Mouse (Mus musculus) kidney, postnatal 0 days (tissue): ENCODE data around the gene Mycbp2. TPM values are rescaled to one million over a fixed set of nuclear protein-coding genes. Genes with fewer than 3 reads are reported as not detected.
A peak's percentile ranks its signal among the peaks of the same experiment; 100 is the strongest.

Experiments used
- ATAC-seq: fragments of 200-750 bp; cut with Nextera tagmentation; replicated peaks from 2 replicates; pipeline ENCODE4 v1.8.0; 2017; ENCODE audit warnings: low read depth, moderate number of reproducible peaks, moderate TSS enrichment, moderate library complexity; ENCODE audit not compliant: low FRiP score
- DNase-seq: peaks from one replicate; pipeline ENCODE4 v3.0.0-alpha.2; 2016; ENCODE audit warnings: low spot score
- H3K27ac ChIP-seq: fragments of 300-500 bp; sonication (generic); 2 replicates; pipeline ENCODE4 v1.5.1; 2014; ENCODE audit warnings: mild to moderate bottlenecking
- H3K27me3 ChIP-seq: fragments of 300-500 bp; sonication (generic); 2 replicates; pipeline ENCODE4 v1.6.1; 2014; ENCODE audit warnings: low read length, mixed read lengths; ENCODE audit not compliant: insufficient read depth
- H3K36me3 ChIP-seq: fragments of 300-500 bp; sonication (generic); 2 replicates; pipeline ENCODE4 v1.6.1; 2014; ENCODE audit warnings: low read length, mixed read lengths; ENCODE audit not compliant: insufficient read depth
- H3K4me1 ChIP-seq: fragments of 300-500 bp; sonication (generic); replicated peaks from 2 replicates; pipeline ENCODE4 v1.6.1; 2014; ENCODE audit warnings: antibody characterized with exemption, low read length, mixed read lengths; ENCODE audit not compliant: insufficient read depth
- H3K4me2 ChIP-seq: fragments of 300-500 bp; sonication (generic); 2 replicates; pipeline ENCODE4 v1.6.1; 2014; ENCODE audit warnings: mild to moderate bottlenecking, low read length, moderate library complexity, mixed read lengths
- H3K4me3 ChIP-seq: fragments of 300-500 bp; sonication (generic); replicated peaks from 2 replicates; pipeline ENCODE4 v1.5.1; 2014; ENCODE audit warnings: low read depth, low read length
- H3K9ac ChIP-seq: fragments of 300-500 bp; sonication (generic); 2 replicates; pipeline ENCODE4 v1.6.1; 2014; ENCODE audit warnings: low read depth, low read length
- H3K9me3 ChIP-seq: fragments of 300-500 bp; sonication (generic); replicated peaks from 2 replicates; pipeline ENCODE4 v1.6.1; 2016; ENCODE audit warnings: low read length, inconsistent platforms, mixed read lengths
- CTCF ChIP-seq: IDR thresholded peaks from 2 replicates; pipeline ENCODE4 v1.5.1; 2016; ENCODE audit warnings: antibody characterized with exemption, low read depth, mild to moderate bottlenecking, moderate library complexity
- WGBS: fragments of 180-500 bp; shearing (Covaris S2); extraction: QIAGEN DNeasy Blood & Tissue Kit; methylation state at CpG from one replicate; pipeline ENCODE4 v1.1.7; 2014; 5-methylcytosine and 5-hydroxymethylcytosine counted together
- polyA plus RNA-seq: library from polyadenylated mRNA; unstranded; fragments of >200 nt; fragmentation: Nextera tagmentation; extraction: Ambion mirVana; gene quantifications from 2 replicates; pipeline ENCODE4 v1.2.1, GENCODE M21; 2015

Gene Mycbp2
- polyA plus RNA-seq, 1 experiment from 2014 or later = 19.2 TPM

DNA sequence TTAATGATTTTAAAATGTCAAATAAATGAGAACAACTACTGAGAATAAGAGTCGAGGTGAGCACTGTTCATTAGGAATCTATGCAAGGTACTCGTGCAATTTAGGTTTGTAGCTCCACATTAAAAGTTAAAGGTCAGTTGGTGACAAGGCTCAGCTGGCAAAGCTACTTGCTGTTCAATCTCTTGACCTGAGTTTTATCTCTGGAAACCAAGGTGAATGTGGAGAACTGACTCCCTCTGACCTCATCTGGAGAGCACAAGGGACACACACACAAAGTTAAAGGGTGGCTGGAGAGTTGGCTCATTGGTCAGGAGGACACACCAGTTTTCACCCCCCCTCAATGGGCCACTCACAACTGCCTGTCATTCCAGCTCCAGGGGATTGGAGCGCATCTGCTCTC is 245.4 kb downstream of the Mycbp2 start:
- no peak overlapping the region for H3K4me3 ChIP-seq
- no peaks in the 10 kb centered on the region for H3K27me3 ChIP-seq
- WGBS = 59% methylated on average over 3 of the region's 3 CpGs
- 0 out of 2 replicates have a peak, but pooled peaks cover 3% of the 10 kb centered on the region for H3K4me1 ChIP-seq
- H3K36me3 ChIP-seq = peaks cover 5% of the 10 kb centered on the region; the same call in 1 of the 2 replicates
- DNase-seq (no peak), ATAC-seq (no peak)
- no peak overlapping the region for H3K4me2 ChIP-seq
- H3K9ac ChIP-seq = no peak overlapping the region
- H3K9me3 ChIP-seq = no peaks in the 10 kb centered on the region
- no peak for TF ChIP-seq CTCF
- peak overlapping the region; percentile 47; the same call in 1 of the 2 replicates for H3K27ac ChIP-seq

DNA sequence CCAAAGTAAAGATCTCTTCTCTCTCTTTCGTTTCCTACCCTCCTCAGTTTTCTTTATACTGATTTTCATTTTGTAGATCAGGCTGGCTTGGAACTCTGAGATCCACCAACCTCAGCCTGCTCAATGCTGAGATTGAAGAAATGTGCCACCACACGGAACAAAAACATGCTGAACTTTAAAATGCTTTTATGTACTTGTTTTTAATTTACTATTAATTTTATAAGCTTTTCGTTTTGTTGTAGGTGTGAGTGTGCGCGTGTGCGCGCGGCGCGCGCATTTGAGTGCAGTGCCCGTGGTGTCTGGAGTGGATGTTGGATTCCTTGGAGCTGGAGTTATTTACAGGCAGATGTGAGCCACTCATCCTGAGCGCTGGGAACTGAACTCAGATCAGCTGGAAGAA is 246.3 kb downstream of the Mycbp2 start:
- no peaks in the 10 kb centered on the region for H3K9me3 ChIP-seq
- no peak for TF ChIP-seq CTCF
- H3K4me3 ChIP-seq = peak overlapping the region; percentile 96; the same call in 1 of the 2 replicates
- DNase-seq (no peak), ATAC-seq (no peak)
- H3K9ac ChIP-seq = no peak overlapping the region
- WGBS = 77% methylated on average over 13 of the region's 13 CpGs
- H3K27me3 ChIP-seq = no peaks in the 10 kb centered on the region
- H3K27ac ChIP-seq = no peak overlapping the region
- H3K36me3 ChIP-seq = peaks cover 5% of the 10 kb centered on the region
- H3K4me2 ChIP-seq = peak overlapping the region; percentile 71
- H3K4me1 ChIP-seq = 0 out of 2 replicates have a peak, but pooled peaks cover 3% of the 10 kb centered on the region

DNA sequence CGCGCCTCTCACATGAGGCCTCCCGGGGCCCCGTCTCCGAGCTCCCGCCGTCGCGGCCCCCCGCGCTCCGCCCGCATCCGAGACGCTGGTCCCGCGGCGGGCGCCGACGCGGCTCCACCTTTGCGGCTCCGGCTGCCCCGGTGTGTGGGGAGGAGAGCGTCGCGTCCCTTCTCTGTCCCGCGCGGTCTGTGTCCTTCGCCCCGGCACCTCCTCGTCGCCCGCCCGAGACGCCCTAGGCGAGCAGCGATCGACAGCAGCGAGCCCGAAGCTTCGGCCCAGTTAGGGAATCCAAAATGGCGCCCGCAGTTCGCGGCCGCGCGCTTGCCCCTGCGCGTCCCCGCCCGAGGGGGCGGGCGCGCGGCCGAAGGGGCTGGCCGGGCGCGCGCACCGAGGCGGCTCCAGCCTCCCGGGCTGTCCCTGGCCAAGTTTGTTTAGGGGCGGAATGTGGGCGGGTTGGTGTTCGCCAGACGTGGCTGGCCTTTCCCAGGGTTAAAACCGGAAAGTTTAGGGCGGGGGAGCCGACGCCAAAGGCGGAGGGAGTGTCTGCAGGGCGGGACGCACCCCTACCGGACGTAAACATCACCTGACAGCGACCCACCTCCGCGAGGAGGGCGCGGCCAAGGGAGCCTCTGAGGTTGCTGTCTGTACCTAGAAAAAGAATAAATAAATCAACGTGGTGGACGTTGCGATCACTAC is 247.2 kb downstream of the Mycbp2 start, which contains the start of gene Fbxl3:
Fbxl3 (minus strand) TSS at position 329 of the 696 bp plus-strand sequence.
- DNase-seq = peak; percentile 96
- Histone ChIP-seq H3K4me3 (peak within 1 kb of the TSS; percentile 96), H3K4me2 (peak within 1 kb of the TSS; percentile 71), H3K9ac (peak within 1 kb of the TSS; percentile 100), H3K27ac (peak within 1 kb of the TSS; percentile 100), H3K36me3 (peaks cover 5% of the 10 kb centered on the region), H3K9me3 (no peaks in the 10 kb centered on the region), H3K4me1 (0 out of 2 replicates have a peak, but pooled peaks cover 3% of the 10 kb centered on the region), H3K27me3 (no peaks in the 10 kb centered on the region)
- peak; percentile 93 for ATAC-seq
- no peak for TF ChIP-seq CTCF
- under 1% methylated on average over 70 of the region's 88 CpGs for WGBS

DNA sequence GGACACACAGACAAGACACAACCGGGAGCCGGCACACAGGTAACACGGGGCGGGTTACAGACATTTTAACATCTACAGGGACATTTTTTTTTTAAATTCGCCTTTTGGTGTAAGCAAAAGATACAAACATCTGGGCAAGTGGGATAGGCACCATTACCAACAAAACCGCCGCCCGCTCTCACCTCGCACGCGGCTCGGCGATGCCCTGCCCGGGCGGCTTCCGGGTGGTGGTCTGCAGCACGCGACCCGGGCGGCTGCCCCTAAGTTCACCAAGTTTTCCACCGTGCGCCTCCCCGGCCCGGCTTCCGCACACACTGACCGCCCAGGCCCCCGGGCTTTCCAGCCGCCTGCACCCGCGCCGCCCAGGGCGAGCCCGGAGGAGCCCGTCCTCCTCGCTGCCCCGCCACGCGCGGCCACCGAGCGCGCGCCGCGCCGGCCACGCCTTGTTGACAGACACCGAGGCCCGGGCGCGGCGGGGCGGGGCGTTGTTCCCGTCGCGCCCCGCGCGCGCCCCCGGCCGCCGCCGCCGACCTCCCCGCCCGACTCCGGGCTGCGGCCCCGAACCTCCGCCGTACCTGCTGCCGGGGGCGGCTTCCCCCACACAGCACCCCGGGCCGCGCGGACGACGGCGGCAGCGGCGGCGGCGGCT is 247.9 kb downstream of the Mycbp2 start:
- WGBS = under 1% methylated on average over 75 of the region's 86 CpGs

DNA sequence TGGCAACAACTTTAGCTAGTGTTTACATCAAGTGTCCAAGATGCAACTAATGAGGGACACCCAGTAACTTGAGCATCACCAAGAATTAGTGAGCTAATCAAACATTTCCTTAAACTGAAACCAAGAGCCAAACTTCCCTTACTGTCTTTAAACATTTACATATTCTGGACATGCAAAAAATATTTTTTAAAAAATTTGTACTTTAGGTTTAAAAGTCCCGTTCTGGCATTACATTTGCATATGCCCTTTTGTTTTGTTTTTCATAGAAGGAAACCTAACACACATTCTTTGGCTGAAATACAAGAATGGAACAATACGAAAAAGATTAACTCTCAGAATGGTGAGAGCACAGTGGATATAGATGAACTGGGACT is 248.4 kb downstream of the Mycbp2 start:
- no peaks in the 10 kb centered on the region for H3K9me3 ChIP-seq
- H3K4me2 ChIP-seq = peak overlapping the region; percentile 71
- no peak for TF ChIP-seq CTCF
- peaks cover 5% of the 10 kb centered on the region for H3K36me3 ChIP-seq
- ATAC-seq (no peak), DNase-seq (no peak)
- H3K27ac ChIP-seq = peak overlapping the region; percentile 100
- H3K4me3 ChIP-seq = peak overlapping the region; percentile 96
- H3K9ac ChIP-seq = peak overlapping the region; percentile 100
- peaks cover 3% of the 10 kb centered on the region; the same call in 1 of the 2 replicates for H3K4me1 ChIP-seq
- under 1% methylated on average over 2 of the region's 2 CpGs for WGBS
- no peaks in the 10 kb centered on the region for H3K27me3 ChIP-seq

More for the DNA sequence above, 247.9 kb downstream of the Mycbp2 start:
- Histone ChIP-seq H3K27me3 (no peaks in the 10 kb centered on the region), H3K36me3 (peaks cover 5% of the 10 kb centered on the region), H3K4me1 (0 out of 2 replicates have a peak, but pooled peaks cover 3% of the 10 kb centered on the region), H3K4me3 (peak overlapping the region; percentile 96), H3K9me3 (no peaks in the 10 kb centered on the region), H3K9ac (peak overlapping the region; percentile 100), H3K4me2 (peak overlapping the region; percentile 71), H3K27ac (peak overlapping the region; percentile 100)
- ATAC-seq (peak; percentile 64), DNase-seq (peak; percentile 82)
- no peak for TF ChIP-seq CTCF

DNA sequence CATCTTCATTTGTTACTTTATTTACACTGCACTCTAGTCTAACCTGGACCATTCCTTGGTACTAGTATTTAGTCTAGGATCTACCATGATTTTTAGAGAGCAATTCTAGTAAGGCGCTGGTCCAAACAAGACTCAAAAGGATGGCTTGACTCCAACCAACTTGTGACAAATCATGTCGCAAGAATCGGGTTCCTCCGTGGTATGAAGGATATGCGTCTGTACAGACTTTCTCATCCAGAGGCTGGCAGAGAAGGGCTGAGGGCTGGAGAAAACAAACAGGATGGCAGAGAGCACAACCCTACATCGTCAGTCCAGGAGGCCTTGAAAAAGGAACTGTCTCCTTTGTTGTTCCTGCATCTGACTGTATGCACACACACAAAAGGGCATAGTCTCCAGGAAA is 250.0 kb downstream of the Mycbp2 start:
- DNase-seq = no peak
- whole genome bisulfite sequencing = 76% methylated on average over 6 of the region's 6 CpGs

More for the DNA sequence above, 250.0 kb downstream of the Mycbp2 start:
- H3K27ac ChIP-seq = no peak overlapping the region
- H3K27me3 ChIP-seq = no peaks in the 10 kb centered on the region
- TF ChIP-seq CTCF = no peak
- H3K4me2 ChIP-seq = no peak overlapping the region
- H3K36me3 ChIP-seq = peaks cover 8% of the 10 kb centered on the region
- no peaks in the 10 kb centered on the region for H3K9me3 ChIP-seq
- ATAC-seq = no peak
- H3K9ac ChIP-seq = no peak overlapping the region
- peaks cover 3% of the 10 kb centered on the region; the same call in 1 of the 2 replicates for H3K4me1 ChIP-seq
- no peak overlapping the region for H3K4me3 ChIP-seq
